Mouse (Mus musculus) right cerebral cortex, postnatal 10 days (tissue): ENCODE measurements around the gene Vmn1r86.
"Not testable (repeated sequence)": the region's sequence is repeated elsewhere in the genome, so short reads cannot be mapped to it uniquely, and the experiment has no call there.

Experiments used
- DNase-seq, 2 experiments: peaks; one replicate each; pipeline ENCODE4 v3.0.0; 2021; ENCODE audit warnings: low spot score in 2 of 2

Gene Vmn1r86

GRCm38 (mm10) chr7:13119817-13120216, at the start of gene Vmn1r86:
Vmn1r86 (minus strand) TSS chr7:13119917.
- no peak for DNase-seq

DNA sequence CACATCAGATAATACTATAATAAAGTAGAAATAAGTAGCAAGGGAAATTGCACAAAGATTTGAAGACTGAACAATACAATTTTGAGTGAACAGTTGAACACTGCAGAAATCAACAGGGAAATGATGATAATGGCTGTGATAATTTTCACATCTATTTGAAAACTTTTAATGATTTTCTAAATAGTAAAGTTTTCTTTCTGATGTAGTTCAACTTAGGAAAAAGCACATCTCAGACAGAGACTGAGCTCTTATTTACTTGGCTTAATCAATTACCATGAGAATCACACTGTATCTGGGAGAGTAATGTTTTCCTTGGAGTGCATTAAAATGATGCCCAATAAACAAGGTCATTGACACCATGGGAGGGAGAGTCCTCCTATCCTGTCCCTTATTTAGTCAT, 39.6 kb upstream of the Vmn1r86 start, which contains the start of gene Vmn1r88:
TSS of gene Vmn1r88 (plus strand) at position 301 of the 400 bp plus-strand sequence.
- DNase-seq = no peak

- DNase-seq = no peak
These were observed 20.3 kb upstream of the Vmn1r86 start, which contains the start of gene Vmn1r87 for GRCm38 (mm10) chr7:13140057-13140456. Vmn1r87 (minus strand) TSS chr7:13140157.

DNA sequence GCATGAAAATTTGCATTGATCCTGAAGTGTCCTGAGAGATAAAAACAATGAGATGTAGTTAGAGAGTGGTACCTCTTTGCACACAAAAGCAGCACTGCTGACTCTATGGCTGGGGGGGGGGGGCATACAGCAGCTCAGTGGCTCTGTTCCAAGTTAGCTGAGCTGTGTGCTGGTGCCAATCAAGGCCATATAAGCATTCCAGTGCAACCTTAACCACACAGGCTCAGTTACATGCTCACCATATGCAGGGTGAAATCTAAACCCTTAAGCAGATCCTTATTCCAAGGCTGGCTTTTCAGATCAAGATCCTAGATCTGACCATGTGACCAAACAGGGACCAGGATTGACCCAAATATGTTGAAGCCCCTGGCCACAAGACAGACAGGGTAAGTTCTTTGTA, 17.6 kb upstream of the Vmn1r86 start:
- no peak for DNase-seq

- DNase-seq = no peak
These were observed 12.1 kb upstream of the Vmn1r86 start for GRCm38 (mm10) chr7:13131856-13132255.

DNA sequence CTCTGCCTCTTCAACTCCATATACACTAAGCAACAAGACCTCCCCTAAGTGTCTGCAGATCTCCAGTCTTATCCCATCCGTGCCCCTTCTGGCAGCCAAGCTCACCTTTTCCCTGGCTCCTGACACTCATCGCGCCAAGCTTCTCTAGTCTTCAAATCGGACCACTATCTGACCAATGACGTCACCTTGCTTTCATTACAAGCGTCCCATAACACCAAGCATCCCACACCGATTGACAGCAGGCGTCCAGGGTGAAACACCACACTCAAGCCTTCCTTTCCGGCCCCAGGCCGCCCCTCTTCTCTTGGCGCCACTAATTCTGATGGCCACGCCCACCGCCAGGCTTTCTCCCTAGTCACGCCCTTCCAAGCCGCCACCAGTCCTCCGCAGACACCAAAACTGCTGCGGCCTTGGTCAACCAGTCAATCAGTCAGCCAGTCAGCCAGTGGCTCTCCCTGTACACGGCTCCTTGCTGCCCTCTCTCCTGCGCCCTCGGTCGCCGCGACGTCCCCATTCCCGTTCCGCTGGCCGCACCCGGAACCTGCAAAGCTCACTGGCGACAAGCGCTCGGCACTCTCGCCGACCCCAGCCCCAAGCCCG, 3.9 kb upstream of the Vmn1r86 start:
- peak in 1 of 2 experiments; percentile 22 for DNase-seq

DNA sequence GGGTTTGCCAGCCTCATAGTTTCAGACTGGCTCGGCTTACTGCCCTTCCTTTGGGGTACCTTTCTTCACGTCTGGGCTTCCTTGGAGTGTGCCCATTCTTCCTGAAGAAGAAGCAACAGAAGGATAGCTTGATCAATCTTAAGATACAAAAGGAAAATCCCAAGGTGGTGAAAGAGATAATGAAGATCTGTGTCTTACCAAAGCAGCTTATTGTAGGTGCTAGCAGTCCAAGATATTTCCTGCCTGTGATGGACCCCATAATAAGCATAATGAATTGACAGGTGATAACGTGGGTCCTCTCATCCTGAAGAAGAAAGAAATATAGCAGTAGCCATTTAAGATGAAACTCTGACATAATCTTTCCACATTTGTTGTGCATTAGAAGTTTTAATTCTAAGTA, 24.6 kb downstream of the Vmn1r86 start, which contains the start of gene Vmn1r85:
TSS of gene Vmn1r85 (minus strand) at position 101 of the 400 bp plus-strand sequence.
- DNase-seq = no peak

GRCm38 (mm10) chr7:13072293-13072692, 47.4 kb downstream of the Vmn1r86 start:
- no peak for DNase-seq

GRCm38 (mm10) chr7:13063399-13063798, 56.3 kb downstream of the Vmn1r86 start:
- not testable (repeated sequence) for DNase-seq

GRCm38 (mm10) chr7:13059536-13059935, 60.2 kb downstream of the Vmn1r86 start:
- no peak for DNase-seq

- DNase-seq = peak in 1 of 2 experiments; percentile 22
These were observed 62.6 kb downstream of the Vmn1r86 start for GRCm38 (mm10) chr7:13056913-13057700.

- DNase-seq = peak; percentile 99
These were observed 65.3 kb downstream of the Vmn1r86 start, which contains the start of gene Mzf1 for GRCm38 (mm10) chr7:13054287-13055010. Mzf1 (minus strand) TSS chr7:13054764.

DNA sequence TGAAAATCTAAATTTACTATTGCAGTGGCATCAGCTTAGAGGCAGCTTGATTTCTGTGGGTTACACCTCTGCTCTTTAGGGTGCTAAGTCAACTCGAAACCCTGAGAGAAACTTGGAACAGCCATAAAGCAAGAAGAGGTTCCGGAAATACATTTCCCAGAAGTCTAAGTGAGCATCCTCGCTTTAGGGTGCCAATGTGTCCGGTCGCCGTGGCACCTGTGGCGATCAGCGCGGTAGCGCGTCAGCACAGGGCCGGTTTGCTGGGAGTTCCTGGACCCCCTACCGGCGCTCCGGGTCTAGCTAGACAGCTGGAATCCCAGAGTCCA, 65.8 kb downstream of the Vmn1r86 start:
- DNase-seq = no peak

GRCm38 (mm10) chr7:13053501-13053900, 66.2 kb downstream of the Vmn1r86 start:
- DNase-seq = peak in 1 of 2 experiments; percentile 22

DNA sequence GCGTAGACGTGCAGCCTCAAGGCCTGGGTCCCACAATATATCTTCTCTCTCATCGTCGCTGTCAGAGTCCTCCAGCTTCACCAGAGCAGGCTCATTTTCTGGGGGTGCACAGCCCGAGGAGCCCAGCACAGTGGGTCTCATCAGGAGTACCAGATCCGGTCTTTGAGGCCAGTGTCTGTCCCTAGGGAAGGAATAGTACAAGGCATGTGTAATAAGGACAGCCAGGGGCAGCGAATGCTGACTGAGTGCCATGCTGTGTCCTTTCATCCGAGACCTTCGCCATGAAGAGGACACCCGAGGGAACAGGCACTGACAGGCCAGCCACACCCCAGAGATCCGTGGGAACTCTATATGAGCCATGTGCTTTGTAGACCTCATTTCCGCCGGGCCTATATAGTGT, 66.7 kb downstream of the Vmn1r86 start:
- peak in 1 of 2 experiments; percentile 33 for DNase-seq
